In genomic region chr4:107538561-107538960, GRCm38 (mm10) we compare ENCODE assay signal across 10 mouse cellular contexts.
DNase-seq lines count a peak whose midpoint lies in the region; ATAC-seq lines count a peak whose summit lies in the region.
"Had no signal": no experiment of that assay in that cellular context is flagged by ENCODE, and none has a peak within 500 bp of the region (broad histone marks: within the 10 kb centered on the region; RNA-seq: fewer than 3 reads in every experiment).

No protein-coding gene starts in this region.

- DNase-seq in forebrain, embryonic 10.5 days (ENCODE audit: extremely low spot score, low spot score), result no peak
- DNase-seq in midbrain, embryonic 10.5 days (ENCODE audit: low spot score), result no peak
- no peak for DNase-seq in left cerebral cortex, adult 18-20 months (ENCODE audit: low spot score in 2 of 2)
- no peak for DNase-seq in right cerebral cortex, adult 18-20 months

- no peak for ATAC-seq in forebrain, embryonic 16.5 days
- ATAC-seq in midbrain, embryonic 13.5 days, result no peak
- peak; percentile 63; the same call in 1 of the 2 replicates for ATAC-seq in embryonic facial prominence, embryonic 15.5 days (ENCODE audit: insufficient number of reproducible peaks, low FRiP score, low TSS enrichment, low read depth)
- 0 out of 2 replicates have a peak, but pooled peaks have one; percentile 30 for ATAC-seq in limb, embryonic 12.5 days (ENCODE audit: insufficient number of reproducible peaks, insufficient read depth, low FRiP score, low TSS enrichment, low read depth)
- ATAC-seq: liver, embryonic 12.5 days had no signal

- no peak overlapping the region for H3K4me2 ChIP-seq in forebrain, embryonic 16.5 days (ENCODE audit: low read length)
- H3K4me2 ChIP-seq in midbrain, embryonic 13.5 days (replicated peaks), result no peak overlapping the region
- no peak overlapping the region for H3K4me2 ChIP-seq in embryonic facial prominence, embryonic 15.5 days (replicated peaks)
- peak overlapping the region; percentile 46; the same call in 1 of the 2 replicates for H3K4me2 ChIP-seq in limb, embryonic 12.5 days
- H3K4me2 ChIP-seq: liver, embryonic 12.5 days; neural tube, embryonic 15.5 days had no signal

- no peaks in the 10 kb centered on the region; the same call in 1 of the 2 replicates for H3K27me3 ChIP-seq in forebrain, embryonic 10.5 days (ENCODE audit: poor library complexity, severe bottlenecking)
- no peaks in the 10 kb centered on the region for H3K27me3 ChIP-seq in forebrain, embryonic 16.5 days (replicated peaks; ENCODE audit: control insufficient read depth, insufficient read depth, low read length)
- H3K27me3 ChIP-seq in midbrain, embryonic 10.5 days (ENCODE audit: low read depth, poor library complexity, severe bottlenecking), result no peaks in the 10 kb centered on the region
- no peaks in the 10 kb centered on the region for H3K27me3 ChIP-seq in midbrain, embryonic 13.5 days
- H3K27me3 ChIP-seq in embryonic facial prominence, embryonic 15.5 days, result no peaks in the 10 kb centered on the region
- peaks cover 22% of the 10 kb centered on the region for H3K27me3 ChIP-seq in limb, embryonic 12.5 days
- H3K27me3 ChIP-seq: neural tube, embryonic 15.5 days had no signal

- no peak overlapping the region for H3K4me3 ChIP-seq in forebrain, embryonic 10.5 days
- H3K4me3 ChIP-seq in forebrain, embryonic 16.5 days (replicated peaks; ENCODE audit: low read length), result no peak overlapping the region
- H3K4me3 ChIP-seq in midbrain, embryonic 10.5 days, result no peak overlapping the region
- no peak overlapping the region for H3K4me3 ChIP-seq in midbrain, embryonic 13.5 days (replicated peaks)
- no peak overlapping the region for H3K4me3 ChIP-seq in embryonic facial prominence, embryonic 15.5 days (replicated peaks)
- H3K4me3 ChIP-seq in limb, embryonic 12.5 days (replicated peaks), result no peak overlapping the region; the same call in 1 of the 2 replicates
- H3K4me3 ChIP-seq: liver, embryonic 12.5 days; neural tube, embryonic 15.5 days had no signal

- H3K9ac ChIP-seq in forebrain, embryonic 16.5 days (replicated peaks; ENCODE audit: low read depth, low read length), result no peak overlapping the region
- H3K9ac ChIP-seq in midbrain, embryonic 13.5 days (replicated peaks), result no peak overlapping the region
- no peak overlapping the region for H3K9ac ChIP-seq in embryonic facial prominence, embryonic 15.5 days
- no peak overlapping the region for H3K9ac ChIP-seq in limb, embryonic 12.5 days (replicated peaks)
- H3K9ac ChIP-seq: liver, embryonic 12.5 days; neural tube, embryonic 15.5 days had no signal

- peaks cover 16% of the 10 kb centered on the region for H3K4me1 ChIP-seq in forebrain, embryonic 10.5 days
- H3K4me1 ChIP-seq in forebrain, embryonic 16.5 days (replicated peaks; ENCODE audit: control insufficient read depth, insufficient read depth, low read length), result no peaks in the 10 kb centered on the region
- peaks cover 16% of the 10 kb centered on the region for H3K4me1 ChIP-seq in midbrain, embryonic 10.5 days
- H3K4me1 ChIP-seq in midbrain, embryonic 13.5 days (replicated peaks), result peaks cover 10% of the 10 kb centered on the region
- peaks cover 44% of the 10 kb centered on the region for H3K4me1 ChIP-seq in embryonic facial prominence, embryonic 15.5 days
- H3K4me1 ChIP-seq in limb, embryonic 12.5 days (replicated peaks), result peaks cover 39% of the 10 kb centered on the region

- H3K9me3 ChIP-seq in forebrain, embryonic 10.5 days, result no peaks in the 10 kb centered on the region
- H3K9me3 ChIP-seq in forebrain, embryonic 16.5 days (ENCODE audit: control insufficient read depth, low read length), result no peaks in the 10 kb centered on the region
- no peaks in the 10 kb centered on the region for H3K9me3 ChIP-seq in midbrain, embryonic 10.5 days (replicated peaks)
- H3K9me3 ChIP-seq in midbrain, embryonic 13.5 days, result no peaks in the 10 kb centered on the region
- H3K9me3 ChIP-seq in embryonic facial prominence, embryonic 15.5 days (replicated peaks), result no peaks in the 10 kb centered on the region
- H3K9me3 ChIP-seq in limb, embryonic 12.5 days, result no peaks in the 10 kb centered on the region
- H3K9me3 ChIP-seq: liver, embryonic 12.5 days; neural tube, embryonic 15.5 days had no signal

- no peaks in the 10 kb centered on the region for H3K36me3 ChIP-seq in forebrain, embryonic 10.5 days (replicated peaks)
- H3K36me3 ChIP-seq in forebrain, embryonic 16.5 days (ENCODE audit: control insufficient read depth, insufficient read depth), result no peaks in the 10 kb centered on the region
- no peaks in the 10 kb centered on the region for H3K36me3 ChIP-seq in midbrain, embryonic 10.5 days
- no peaks in the 10 kb centered on the region for H3K36me3 ChIP-seq in midbrain, embryonic 13.5 days
- H3K36me3 ChIP-seq in embryonic facial prominence, embryonic 15.5 days, result no peaks in the 10 kb centered on the region
- H3K36me3 ChIP-seq in limb, embryonic 12.5 days, result no peaks in the 10 kb centered on the region
- H3K36me3 ChIP-seq: liver, embryonic 12.5 days; neural tube, embryonic 15.5 days had no signal

- 78% methylated on average over 3 of the region's 3 CpGs for WGBS in forebrain, embryonic 10.5 days
- 72% methylated on average over 3 of the region's 3 CpGs for WGBS in forebrain, embryonic 16.5 days
- WGBS in midbrain, embryonic 10.5 days, result 77% methylated on average over 3 of the region's 3 CpGs
- 75% methylated on average over 3 of the region's 3 CpGs for WGBS in midbrain, embryonic 13.5 days
- 40% methylated on average over 3 of the region's 3 CpGs for WGBS in embryonic facial prominence, embryonic 15.5 days
- WGBS in limb, embryonic 12.5 days, result 61% methylated on average over 3 of the region's 3 CpGs

- H3K27ac ChIP-seq in forebrain, embryonic 10.5 days, result peak overlapping the region; percentile 35
- H3K27ac ChIP-seq in forebrain, embryonic 16.5 days (ENCODE audit: low read length), result no peak overlapping the region
- 0 out of 2 replicates have a peak overlapping the region, but pooled peaks have one; percentile 33 for H3K27ac ChIP-seq in midbrain, embryonic 10.5 days (replicated peaks)
- no peak overlapping the region for H3K27ac ChIP-seq in midbrain, embryonic 13.5 days
- H3K27ac ChIP-seq in embryonic facial prominence, embryonic 15.5 days (replicated peaks), result 0 out of 2 replicates have a peak overlapping the region, but pooled peaks have one; percentile 17
- 0 out of 2 replicates have a peak overlapping the region, but pooled peaks have one; percentile 18 for H3K27ac ChIP-seq in limb, embryonic 12.5 days
- H3K27ac ChIP-seq: liver, embryonic 12.5 days; neural tube, embryonic 15.5 days had no signal

Comparison
In these comparisons a context has a peak if more than half of its experiments do, and no peak if none do; other contexts are left out.
1. H3K27ac ChIP-seq: peak in forebrain, embryonic 10.5 days (single experiment), midbrain, embryonic 10.5 days (single experiment), embryonic facial prominence, embryonic 15.5 days (single experiment) and limb, embryonic 12.5 days (single experiment); none in forebrain, embryonic 16.5 days (single experiment) and midbrain, embryonic 13.5 days (single experiment).
2. ATAC-seq: peak in embryonic facial prominence, embryonic 15.5 days (single experiment) and limb, embryonic 12.5 days (single experiment); none in forebrain, embryonic 16.5 days (single experiment) and midbrain, embryonic 13.5 days (single experiment).